Mouse (Mus musculus): ENCODE results near the gene Itm2c.

DNA sequence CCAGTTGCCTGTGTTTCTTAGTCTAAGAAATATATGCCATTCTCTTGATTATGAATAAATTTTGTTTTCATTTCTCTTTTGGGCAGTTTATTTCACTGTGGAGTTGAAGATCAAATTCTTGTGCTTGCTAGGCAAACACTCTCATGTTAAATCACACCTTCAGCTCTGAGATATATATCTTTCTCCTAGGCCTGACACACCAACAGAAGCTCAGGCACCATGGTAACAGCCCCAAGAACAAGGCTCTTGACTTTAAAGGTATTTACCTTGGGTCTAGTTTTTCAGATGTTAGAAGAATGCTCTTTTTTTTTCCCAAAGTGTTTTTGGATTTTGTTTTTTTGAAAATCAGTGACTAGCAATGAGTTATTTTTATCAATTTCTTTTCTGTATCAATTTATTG is 21.8 kb downstream of the Itm2c start:
- TF ChIP-seq GATA1 (IDR thresholded peaks at IDR 0.05; ENCODE audit: low read length) (no peak), TAL1 (IDR thresholded peaks at IDR 0.05; ENCODE audit: low read length) (no peak)
